8 mouse cellular contexts compared by ENCODE assay signal in genomic region chr3:68495096-68495735, GRCm38 (mm10).
DNase-seq lines count a peak whose midpoint lies in the region; ATAC-seq and TF ChIP-seq lines count a peak whose summit lies in the region.

No protein-coding gene starts in this region.

- peak overlapping the region; percentile 73 for H3K9ac ChIP-seq in MEL (ENCODE audit: control insufficient read depth, low read depth, low read length, poor library complexity, severe bottlenecking)
- H3K9ac ChIP-seq in forebrain, embryonic 12.5 days: peak overlapping the region; percentile 70
- peak overlapping the region; percentile 94 for H3K9ac ChIP-seq in heart, embryonic 14.5 days (ENCODE audit: low read length)
- H3K9ac ChIP-seq in liver, embryonic 15.5 days: peak overlapping the region; percentile 18; the same call in 1 of the 2 replicates
- peak overlapping the region; percentile 71 for H3K9ac ChIP-seq in neural tube, embryonic 14.5 days (replicated peaks; ENCODE audit: low read depth, low read length)

- peak; percentile 37 for ATAC-seq in forebrain, embryonic 12.5 days (ENCODE audit: low FRiP score)
- peak; percentile 22 for ATAC-seq in heart, embryonic 14.5 days (ENCODE audit: insufficient number of reproducible peaks, insufficient read depth, low FRiP score, low read depth)
- no peak for ATAC-seq in liver, embryonic 15.5 days (ENCODE audit: insufficient read depth)
- peak; percentile 57 for ATAC-seq in neural tube, embryonic 14.5 days (ENCODE audit: low read depth)
- ATAC-seq in activated CD4-positive, CD25-positive, alpha-beta regulatory T cell, adult 4 months: no peak

- TF ChIP-seq RAD21 in MEL (IDR thresholded peaks at IDR 0.05; ENCODE audit: low read depth, low read length): no peak

- H3K9me3 ChIP-seq in MEL (replicated peaks; ENCODE audit: insufficient read depth, low read length): no peaks in the 10 kb centered on the region
- no peaks in the 10 kb centered on the region for H3K9me3 ChIP-seq in forebrain, embryonic 12.5 days
- H3K9me3 ChIP-seq in heart, embryonic 14.5 days (ENCODE audit: control insufficient read depth, low read length): no peaks in the 10 kb centered on the region
- H3K9me3 ChIP-seq in liver, embryonic 15.5 days (replicated peaks): no peaks in the 10 kb centered on the region
- no peaks in the 10 kb centered on the region for H3K9me3 ChIP-seq in neural tube, embryonic 14.5 days (ENCODE audit: control insufficient read depth, low read length)

- H3K4me3 ChIP-seq in MEL (ENCODE audit: control insufficient read depth in 1 of 2, insufficient read depth in 1 of 2, low read depth in 2 of 2, low read length in 2 of 2): peak overlapping the region; percentile 94 to 98
- H3K4me3 ChIP-seq in forebrain, embryonic 12.5 days (replicated peaks): peak overlapping the region; percentile 69
- H3K4me3 ChIP-seq in heart, embryonic 14.5 days (ENCODE audit: control insufficient read depth in 1 of 2, insufficient read depth in 1 of 2, low read depth in 1 of 2, low read length in 2 of 2): peak overlapping the region; percentile 90 to 91
- peak overlapping the region; percentile 65 for H3K4me3 ChIP-seq in liver, embryonic 15.5 days (replicated peaks)
- peak overlapping the region; percentile 72 for H3K4me3 ChIP-seq in neural tube, embryonic 14.5 days (ENCODE audit: low read depth, low read length)

- TF ChIP-seq POLR2A in MEL (IDR thresholded peaks at IDR 0.05; ENCODE audit: control insufficient read depth in 1 of 2, insufficient read depth in 1 of 2, low read depth in 1 of 2, low read length in 2 of 2, poor library complexity in 1 of 2): peak in 1 of 2 experiments; percentile 45; a peak in 1 of 4 replicates

- 0 out of 4 replicates have a peak, but pooled peaks of 1 of the 2 experiments have one; percentile 4 for TF ChIP-seq EP300 in MEL (IDR thresholded peaks at IDR 0.05; ENCODE audit: low read depth in 1 of 2, low read length in 2 of 2)

- WGBS in forebrain, embryonic 12.5 days: under 1% methylated on average over 38 of the region's 38 CpGs
- under 1% methylated on average over 38 of the region's 38 CpGs for WGBS in heart, embryonic 14.5 days
- under 1% methylated on average over 37 of the region's 38 CpGs for WGBS in liver, embryonic 15.5 days (ENCODE audit: insufficient replicate concordance)
- WGBS in neural tube, embryonic 14.5 days: under 1% methylated on average over 38 of the region's 38 CpGs

- peak; percentile 81 for DNase-seq in MEL (ENCODE audit: low read depth, low spot score)
- peak; percentile 81 for DNase-seq in brain, adult 2 months (ENCODE audit: low read depth, low spot score)
- DNase-seq in kidney, postnatal 14 days: peak; percentile 71

- no peaks in the 10 kb centered on the region for H3K27me3 ChIP-seq in MEL (ENCODE audit: control insufficient read depth in 1 of 2, insufficient read depth in 2 of 2, low read length in 2 of 2)
- peaks cover 27% of the 10 kb centered on the region for H3K27me3 ChIP-seq in forebrain, embryonic 12.5 days
- no peaks in the 10 kb centered on the region for H3K27me3 ChIP-seq in heart, embryonic 14.5 days (ENCODE audit: control insufficient read depth, insufficient read depth, low read length)
- H3K27me3 ChIP-seq in liver, embryonic 15.5 days: peaks cover 65% of the 10 kb centered on the region
- no peaks in the 10 kb centered on the region for H3K27me3 ChIP-seq in neural tube, embryonic 14.5 days (ENCODE audit: control insufficient read depth, insufficient read depth, low read length)

- peaks cover 0 to 31% of the 10 kb centered on the region in 2 experiments; a peak in 2 of 4 replicates for H3K36me3 ChIP-seq in MEL (ENCODE audit: control insufficient read depth in 1 of 2, insufficient read depth in 2 of 2, low read length in 2 of 2)
- no peaks in the 10 kb centered on the region for H3K36me3 ChIP-seq in forebrain, embryonic 12.5 days (replicated peaks)
- H3K36me3 ChIP-seq in heart, embryonic 14.5 days (ENCODE audit: control insufficient read depth, insufficient read depth, low read length): peaks cover 6% of the 10 kb centered on the region; the same call in 1 of the 2 replicates
- H3K36me3 ChIP-seq in liver, embryonic 15.5 days (replicated peaks): no peaks in the 10 kb centered on the region
- H3K36me3 ChIP-seq in neural tube, embryonic 14.5 days (ENCODE audit: control insufficient read depth, insufficient read depth, low read length): no peaks in the 10 kb centered on the region

- H3K79me2 ChIP-seq in MEL (ENCODE audit: control insufficient read depth, insufficient read depth, low read length, poor library complexity): peaks cover 15% of the 10 kb centered on the region

- peak overlapping the region; percentile 99 for H3K4me2 ChIP-seq in forebrain, embryonic 12.5 days
- peak overlapping the region; percentile 91 for H3K4me2 ChIP-seq in heart, embryonic 14.5 days (ENCODE audit: low read length)
- H3K4me2 ChIP-seq in liver, embryonic 15.5 days: peak overlapping the region; percentile 91
- H3K4me2 ChIP-seq in neural tube, embryonic 14.5 days (ENCODE audit: low read depth, low read length): peak overlapping the region; percentile 91

- H3K27ac ChIP-seq in MEL (ENCODE audit: control insufficient read depth, low read depth, low read length): peak overlapping the region; percentile 89
- peak overlapping the region; percentile 80; the same call in 1 of the 2 replicates for H3K27ac ChIP-seq in forebrain, embryonic 12.5 days
- peak overlapping the region; percentile 86 to 99 for H3K27ac ChIP-seq in heart, embryonic 14.5 days (replicated peaks in 1 of 2; ENCODE audit: control insufficient read depth in 1 of 2, insufficient read depth in 1 of 2, low read depth in 2 of 2, low read length in 2 of 2)
- H3K27ac ChIP-seq in liver, embryonic 15.5 days (replicated peaks): no peak overlapping the region
- H3K27ac ChIP-seq in neural tube, embryonic 14.5 days (ENCODE audit: low read depth, low read length): peak overlapping the region; percentile 69

- no peak for TF ChIP-seq CTCF in MEL (IDR thresholded peaks at IDR 0.05 in 2 of 3, conservative IDR thresholded peaks at IDR 0.05 in 1 of 3; ENCODE audit: control insufficient read depth in 1 of 3, insufficient read depth in 1 of 3, low read depth in 2 of 3, low read length in 3 of 3, poor library complexity in 1 of 3, severe bottlenecking in 1 of 3)

- H3K4me1 ChIP-seq in MEL (ENCODE audit: control insufficient read depth in 1 of 2, insufficient read depth in 2 of 2, low read length in 2 of 2): peaks cover 12 to 31% of the 10 kb centered on the region in 2 experiments
- peaks cover 18% of the 10 kb centered on the region for H3K4me1 ChIP-seq in forebrain, embryonic 12.5 days
- peaks cover 11 to 36% of the 10 kb centered on the region in 2 experiments for H3K4me1 ChIP-seq in heart, embryonic 14.5 days (ENCODE audit: control insufficient read depth in 2 of 2, insufficient read depth in 2 of 2, low read length in 2 of 2)
- H3K4me1 ChIP-seq in liver, embryonic 15.5 days (replicated peaks): peaks cover 46% of the 10 kb centered on the region
- 0 out of 2 replicates have a peak, but pooled peaks cover 9% of the 10 kb centered on the region for H3K4me1 ChIP-seq in neural tube, embryonic 14.5 days (ENCODE audit: control insufficient read depth, insufficient read depth, low read length)

TF ChIP-seq in MEL, 35 proteins besides CTCF, POLR2A, EP300 and RAD21 (continues in another document):
- TF ChIP-seq ZC3H11A (IDR thresholded peaks at IDR 0.05; ENCODE audit: low read depth, low read length): no peak
- no peak for TF ChIP-seq BHLHE40 (IDR thresholded peaks at IDR 0.05; ENCODE audit: borderline replicate concordance, low read depth, low read length)
- TF ChIP-seq GATA1 (IDR thresholded peaks at IDR 0.05; ENCODE audit: low read depth, low read length): no peak
- 0 out of 2 replicates have a peak, but pooled peaks have one; percentile 24 for TF ChIP-seq HCFC1 (IDR thresholded peaks at IDR 0.05; ENCODE audit: low read depth, low read length)
- TF ChIP-seq MYB (IDR thresholded peaks at IDR 0.05; ENCODE audit: low read depth, low read length): no peak
- no peak for TF ChIP-seq TAL1 (IDR thresholded peaks at IDR 0.05; ENCODE audit: low read length)
- TF ChIP-seq MEF2A (IDR thresholded peaks at IDR 0.05; ENCODE audit: extremely low read depth, insufficient replicate concordance, low read depth, low read length, poor library complexity, severe bottlenecking): no peak
- TF ChIP-seq ZMIZ1 (IDR thresholded peaks at IDR 0.05; ENCODE audit: low read depth, low read length): no peak
- no peak for TF ChIP-seq ZKSCAN1 (IDR thresholded peaks at IDR 0.05; ENCODE audit: low read depth, low read length)
- TF ChIP-seq TBP (IDR thresholded peaks at IDR 0.05; ENCODE audit: low read depth, low read length): 0 out of 2 replicates have a peak, but pooled peaks have one; percentile 28
- TF ChIP-seq CHD2 (IDR thresholded peaks at IDR 0.05; ENCODE audit: low read length): no peak
- TF ChIP-seq USF2 (IDR thresholded peaks at IDR 0.05; ENCODE audit: borderline replicate concordance in 1 of 2, insufficient read depth in 1 of 2, low read depth in 1 of 2, low read length in 2 of 2): no peak
- peak; percentile 73; the same call in 1 of the 2 replicates for TF ChIP-seq MAZ (IDR thresholded peaks at IDR 0.05; ENCODE audit: low read depth, low read length)
- TF ChIP-seq SIN3A (IDR thresholded peaks at IDR 0.05; ENCODE audit: low read length): peak; percentile 41; the same call in 1 of the 2 replicates
- TF ChIP-seq SMC3 (IDR thresholded peaks at IDR 0.05; ENCODE audit: low read depth, low read length): no peak
- no peak for TF ChIP-seq NRF1 (IDR thresholded peaks at IDR 0.05; ENCODE audit: insufficient read depth, low read depth, low read length, poor library complexity, severe bottlenecking)
- TF ChIP-seq ELF1 (IDR thresholded peaks at IDR 0.05; ENCODE audit: low read depth, low read length): 0 out of 2 replicates have a peak, but pooled peaks have one; percentile 26
- no peak for TF ChIP-seq RCOR1 (IDR thresholded peaks at IDR 0.05; ENCODE audit: low read depth, low read length)
- TF ChIP-seq ZNF384 (IDR thresholded peaks at IDR 0.05; ENCODE audit: low read depth, low read length): no peak
- TF ChIP-seq GABPA (IDR thresholded peaks at IDR 0.05; ENCODE audit: low read depth, low read length): no peak
- no peak for TF ChIP-seq ETS1 (IDR thresholded peaks at IDR 0.05; ENCODE audit: low read depth, low read length)
- peak; percentile 19; the same call in 1 of the 2 replicates for TF ChIP-seq TCF12 (IDR thresholded peaks at IDR 0.05; ENCODE audit: low read depth, low read length)
- TF ChIP-seq MXI1 (IDR thresholded peaks at IDR 0.05; ENCODE audit: low read depth, low read length): peak; percentile 55
- 0 out of 2 replicates have a peak, but pooled peaks have one; percentile 53 for TF ChIP-seq CHD1 (IDR thresholded peaks at IDR 0.05; ENCODE audit: low read depth, low read length)
- TF ChIP-seq MAX (IDR thresholded peaks at IDR 0.05; ENCODE audit: low read length): no peak
- no peak for TF ChIP-seq POLR2AphosphoS5 (IDR thresholded peaks at IDR 0.05; ENCODE audit: borderline replicate concordance, low read depth, low read length)
- no peak for TF ChIP-seq E2F4 (IDR thresholded peaks at IDR 0.05; ENCODE audit: borderline replicate concordance, low read depth, low read length)

Comparison
In these comparisons a context has a peak if more than half of its experiments do, and no peak if none do; other contexts are left out.
1. H3K9ac ChIP-seq: peak in every context shown above with its lines; median percentile 94 in heart, embryonic 14.5 days; 73 in MEL; 71 in neural tube, embryonic 14.5 days; 70 in forebrain, embryonic 12.5 days; 18 in liver, embryonic 15.5 days.
2. ATAC-seq: peak in forebrain, embryonic 12.5 days (single experiment), heart, embryonic 14.5 days (single experiment) and neural tube, embryonic 14.5 days (single experiment); none in liver, embryonic 15.5 days (single experiment) and activated CD4-positive, CD25-positive, alpha-beta regulatory T cell, adult 4 months (single experiment).
3. Peak in every context shown above with its lines, with median percentiles within 50 percentile points of each other: DNase-seq, H3K4me3 ChIP-seq and H3K4me2 ChIP-seq.